Mouse (Mus musculus) heart, postnatal 0 days (tissue): ENCODE results near the gene Rpl23.

Experiments
- CTCF ChIP-seq: IDR thresholded peaks from 2 replicates; pipeline ENCODE4 v1.5.1; 2016; ENCODE audit warnings: antibody characterized with exemption, control low read depth, low read depth
- EP300 ChIP-seq: IDR thresholded peaks from 2 replicates; pipeline ENCODE4 v1.6.1; 2016; ENCODE audit warnings: antibody characterized with exemption, low read depth

GRCm38 (mm10) chr11:97799994-97800690 lies 17.9 kb upstream of the Rpl23 start:
- no peak for TF ChIP-seq CTCF
- no peak; the same call in 1 of the 2 replicates for TF ChIP-seq EP300
